Mouse (Mus musculus) heart, postnatal 25 days (tissue): ENCODE measurements around the gene Gm42791. TPM values are rescaled to one million over a fixed set of nuclear protein-coding genes. Genes with fewer than 3 reads are reported as not detected.

Source experiments
- DNase-seq: peaks from one replicate; pipeline ENCODE4 v3.0.0; 2022; ENCODE audit warnings: low spot score
- intact Hi-C: fragments of 180-260 bp; cut with DNase I; formaldehyde crosslinking; loops from one replicate; pipeline ENCODE4 v1.15.1; 2025
- total RNA-seq, 2 experiments: library from RNA; stranded (reverse); gene quantifications; 2 replicates each; pipeline ENCODE4 v1.2.3; 2021

Gm42791 gene
- total RNA-seq, 2 experiments from 2014 or later: 5.8 to 6.2 TPM

DNA sequence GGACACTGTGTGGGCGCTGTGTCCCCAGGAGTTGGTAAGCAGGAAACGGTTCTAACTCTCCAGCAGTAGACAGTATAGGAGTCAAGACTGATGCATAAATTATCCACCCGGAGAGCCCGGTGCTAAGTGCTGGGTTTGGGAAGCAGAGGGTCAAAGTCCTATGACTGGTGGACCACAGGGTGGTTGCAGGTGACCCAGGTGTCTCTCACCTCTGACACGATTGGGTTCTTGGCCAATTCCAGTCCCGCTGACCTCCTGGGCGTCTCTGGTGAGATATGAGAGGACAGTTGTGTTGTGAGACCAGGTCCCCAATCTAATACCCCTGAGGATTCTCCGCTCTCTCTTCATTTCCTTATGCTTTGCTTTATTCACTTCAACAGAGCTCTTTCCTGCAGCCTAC, 139.9 kb downstream of the Gm42791 start:
- intact Hi-C loops: no loop called here
- no peak for DNase-seq

DNA sequence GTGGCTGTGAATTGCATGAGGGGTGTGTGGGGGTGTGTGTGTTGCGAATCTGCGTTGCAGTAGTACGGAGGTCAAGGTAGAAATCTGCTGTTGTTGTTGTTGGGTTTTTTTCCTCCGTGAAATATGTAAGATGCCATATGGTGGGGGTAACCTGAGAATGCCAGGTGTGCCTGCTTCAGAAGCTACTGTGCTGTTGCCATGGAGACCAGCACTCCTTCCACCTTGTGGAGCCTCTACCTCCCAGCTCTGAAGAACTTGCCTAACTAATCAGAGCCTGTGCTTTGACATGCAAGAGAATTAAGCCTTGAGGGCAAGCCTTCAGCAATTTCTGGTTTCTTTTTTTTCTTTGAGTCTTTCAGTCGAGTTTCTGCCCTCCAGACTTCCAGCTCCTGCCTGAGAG, 140.8 kb downstream of the Gm42791 start:
- intact Hi-C loops: no loop called here
- DNase-seq: no peak

DNA sequence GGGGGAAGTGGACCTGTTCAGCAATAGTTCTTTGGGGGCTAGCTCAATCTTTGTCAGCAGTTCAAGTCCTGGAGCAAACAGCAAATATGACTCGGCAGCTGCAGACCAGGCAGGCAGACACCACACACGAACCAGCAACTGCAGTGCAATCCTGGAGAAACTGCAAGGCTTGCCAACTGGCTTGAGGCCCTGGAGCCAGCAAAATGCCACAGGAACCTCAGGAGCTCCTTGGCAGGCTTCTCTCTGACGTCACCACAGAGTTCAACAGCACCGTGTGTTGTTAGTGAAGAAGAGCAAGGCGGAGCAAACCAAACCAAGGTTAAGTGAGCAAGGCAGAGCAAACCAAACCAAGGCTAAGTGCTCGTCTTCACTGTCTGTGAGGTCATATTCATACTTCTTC, 145.4 kb downstream of the Gm42791 start:
- no peak for DNase-seq
- intact Hi-C loops: no loop called here

DNA sequence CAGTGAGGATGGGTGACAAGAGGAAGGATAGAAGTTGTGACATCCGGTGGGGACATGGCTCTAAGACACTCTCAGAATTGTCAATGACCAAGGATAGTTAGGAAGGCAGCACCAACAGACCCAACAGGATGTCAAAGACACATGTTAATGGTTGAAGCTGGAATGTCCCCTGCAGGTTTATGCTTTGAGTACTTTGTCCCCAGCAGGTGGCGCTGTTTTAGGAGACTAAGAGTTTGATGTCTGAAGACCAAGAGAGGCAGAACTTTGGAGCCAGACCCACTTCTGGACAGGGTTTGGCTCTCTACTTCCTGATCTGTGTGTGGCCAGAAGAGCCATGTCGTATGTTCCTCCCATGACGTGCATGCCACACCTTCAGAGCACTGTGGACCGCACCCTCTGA, 147.9 kb downstream of the Gm42791 start:
- DNase-seq: no peak
- intact Hi-C loops: no loop called here

Other genes starting within 250 kb of the Gm42791 start
- gene Katnal1, start 65.8 kb downstream of the Gm42791 start, total RNA-seq: 1 to 10 TPM; 9.2 to 9.9 TPM
- 10 to 100 TPM; 16.2 to 17.4 TPM for gene Uspl1, start 189.2 kb upstream of the Gm42791 start, total RNA-seq
- gene Hmgb1, start 189.3 kb upstream of the Gm42791 start, total RNA-seq: 10 to 100 TPM; 83.8 to 97.6 TPM